Mouse (Mus musculus): Measurements from ENCODE around the gene Prelp.

GRCm38 (mm10) chr1:133871241-133871640, 50.0 kb downstream of the Prelp start:
- TF ChIP-seq POLR2A (IDR thresholded peaks at IDR 0.05; ENCODE audit: control insufficient read depth, low read depth, low read length) = no peak
- no peak for TF ChIP-seq CTCF (IDR thresholded peaks at IDR 0.05; ENCODE audit: control insufficient read depth, insufficient read depth, insufficient replicate concordance, low read depth, low read length)

Measured in testis, adult 2 months (tissue).